Mouse (Mus musculus) heart, embryonic 14.5 days (tissue): ENCODE measurements at regions not wholly inside any gene's neighbourhood (a gene's known extent, or its start where the extent isn't known, plus 50 kb on each side); places are given as distances from the start of the nearest gene placed in this dataset.
A peak's percentile ranks its signal among the peaks of the same experiment; 100 is the strongest.

ENCODE experiments used
- ATAC-seq: fragments of 200-750 bp; cut with Nextera tagmentation; 2 replicates; pipeline ENCODE4 v1.8.0; 2017; ENCODE audit warnings: low read depth, moderate TSS enrichment; ENCODE audit not compliant: insufficient number of reproducible peaks, insufficient read depth, low FRiP score
- H3K27ac ChIP-seq, 2 experiments: fragments of 200-500 bp in 1 of 2; fragments of 300-500 bp in 1 of 2; sonication (generic) in 1 of 2; replicated peaks in 1 of 2; 2 replicates each; pipeline ENCODE4 v1.5.1; 2012 to 2014; ENCODE audit warnings: low read depth in 2 of 2, low read length in 2 of 2, control low read depth in 1 of 2, mild to moderate bottlenecking in 1 of 2, mixed read lengths in 1 of 2; ENCODE audit not compliant: control insufficient read depth in 1 of 2, insufficient read depth in 1 of 2
- H3K27me3 ChIP-seq: fragments of 300-500 bp; sonication (generic); 2 replicates; pipeline ENCODE4 v1.6.1; 2014; ENCODE audit warnings: mild to moderate bottlenecking, low read length, control low read depth; ENCODE audit not compliant: control insufficient read depth, insufficient read depth
- H3K36me3 ChIP-seq: fragments of 300-500 bp; sonication (generic); 2 replicates; pipeline ENCODE4 v1.6.1; 2014; ENCODE audit warnings: mild to moderate bottlenecking, control low read depth, low read length, mixed read lengths; ENCODE audit not compliant: control insufficient read depth, insufficient read depth
- H3K4me1 ChIP-seq, 2 experiments: fragments of 200-500 bp in 1 of 2; fragments of 300-500 bp in 1 of 2; sonication (generic) in 1 of 2; 2 replicates each; pipeline ENCODE4 v1.6.1; 2012 to 2014; ENCODE audit warnings: low read length in 2 of 2, control low read depth in 1 of 2, mixed read lengths in 1 of 2; ENCODE audit not compliant: control insufficient read depth in 2 of 2, insufficient read depth in 2 of 2
- H3K4me2 ChIP-seq: fragments of 300-500 bp; sonication (generic); 2 replicates; pipeline ENCODE4 v1.6.1; 2014; ENCODE audit warnings: mild to moderate bottlenecking, low read length
- H3K4me3 ChIP-seq, 2 experiments: fragments of 200-500 bp in 1 of 2; fragments of 300-500 bp in 1 of 2; sonication (generic) in 1 of 2; 2 replicates each; pipeline ENCODE4 v1.5.1; 2012 to 2014; ENCODE audit warnings: low read length in 2 of 2, mild to moderate bottlenecking in 2 of 2, control low read depth in 1 of 2, low read depth in 1 of 2, moderate library complexity in 1 of 2; ENCODE audit not compliant: control insufficient read depth in 1 of 2, insufficient read depth in 1 of 2
- H3K9ac ChIP-seq: fragments of 300-500 bp; sonication (generic); 2 replicates; pipeline ENCODE4 v1.6.1; 2014; ENCODE audit warnings: mild to moderate bottlenecking, low read length
- H3K9me3 ChIP-seq: fragments of 300-500 bp; sonication (generic); 2 replicates; pipeline ENCODE4 v1.6.1; 2016; ENCODE audit warnings: low read length, control low read depth; ENCODE audit not compliant: control insufficient read depth
- WGBS: fragments of 180-500 bp; shearing (Covaris S2); extraction: QIAGEN DNeasy Blood & Tissue Kit; methylation state at CpG from one replicate; pipeline ENCODE4 v1.1.7; 2014; 5-methylcytosine and 5-hydroxymethylcytosine counted together

GRCm38 (mm10) chr15:41920270-41920669 lies 1786.1 kb downstream of the 9330182O14Rik start:
- ATAC-seq = no peak

GRCm38 (mm10) chr15:41936697-41937096 lies 1802.5 kb downstream of the 9330182O14Rik start:
- H3K27ac ChIP-seq = no peak overlapping the region
- H3K27me3 ChIP-seq = no peaks in the 10 kb centered on the region
- no peak overlapping the region for H3K4me2 ChIP-seq
- no peaks in the 10 kb centered on the region for H3K36me3 ChIP-seq
- ATAC-seq = no peak
- WGBS = 52% methylated on average over 2 of the region's 2 CpGs
- no peaks in the 10 kb centered on the region for H3K4me1 ChIP-seq
- H3K9me3 ChIP-seq = peaks cover 13% of the 10 kb centered on the region
- H3K9ac ChIP-seq = no peak overlapping the region
- H3K4me3 ChIP-seq = no peak overlapping the region

More at GRCm38 (mm10) chr15:41920270-41920669, 1786.1 kb downstream of the 9330182O14Rik start:
- no peak overlapping the region for H3K4me3 ChIP-seq
- H3K4me1 ChIP-seq = peaks cover 0 to 8% of the 10 kb centered on the region in 2 experiments; a peak in 3 of 4 replicates
- no peak overlapping the region for H3K9ac ChIP-seq
- no peak overlapping the region for H3K4me2 ChIP-seq
- no peak overlapping the region for H3K27ac ChIP-seq
- no peaks in the 10 kb centered on the region for H3K9me3 ChIP-seq
- H3K27me3 ChIP-seq = no peaks in the 10 kb centered on the region
- WGBS = 78% methylated on average over 2 of the region's 2 CpGs
- no peaks in the 10 kb centered on the region for H3K36me3 ChIP-seq

GRCm38 (mm10) chr15:41945226-41945625 lies 1811.1 kb downstream of the 9330182O14Rik start:
- Histone ChIP-seq H3K4me2 (no peak overlapping the region), H3K4me1 (peaks cover 0 to 5% of the 10 kb centered on the region in 2 experiments; a peak in 1 of 4 replicates), H3K27me3 (no peaks in the 10 kb centered on the region), H3K36me3 (no peaks in the 10 kb centered on the region), H3K9ac (no peak overlapping the region), H3K27ac (no peak overlapping the region), H3K4me3 (no peak overlapping the region), H3K9me3 (no peaks in the 10 kb centered on the region)
- 78% methylated on average over 2 of the region's 2 CpGs for WGBS
- ATAC-seq = no peak

GRCm38 (mm10) chr15:41947888-41948287 lies 1813.7 kb downstream of the 9330182O14Rik start:
- H3K27ac ChIP-seq = no peak overlapping the region
- H3K4me1 ChIP-seq = peaks cover 0 to 5% of the 10 kb centered on the region in 2 experiments; a peak in 1 of 4 replicates
- H3K4me3 ChIP-seq = no peak overlapping the region
- no peak overlapping the region for H3K9ac ChIP-seq
- H3K27me3 ChIP-seq = no peaks in the 10 kb centered on the region
- H3K9me3 ChIP-seq = no peaks in the 10 kb centered on the region
- H3K4me2 ChIP-seq = no peak overlapping the region
- no peaks in the 10 kb centered on the region for H3K36me3 ChIP-seq
- ATAC-seq = no peak

- no peak for ATAC-seq
Observed at GRCm38 (mm10) chr15:41948347-41949093, 1814.4 kb downstream of the 9330182O14Rik start.

GRCm38 (mm10) chr15:41949094-41949461 lies 1814.9 kb downstream of the 9330182O14Rik start:
- H3K36me3 ChIP-seq = no peaks in the 10 kb centered on the region
- no peak overlapping the region for H3K9ac ChIP-seq
- no peak for ATAC-seq
- no peak overlapping the region for H3K4me3 ChIP-seq
- 78% methylated on average over 6 of the region's 6 CpGs for WGBS
- H3K27ac ChIP-seq = no peak overlapping the region
- H3K9me3 ChIP-seq = no peaks in the 10 kb centered on the region
- no peak overlapping the region for H3K4me2 ChIP-seq
- H3K4me1 ChIP-seq = peaks cover 0 to 5% of the 10 kb centered on the region in 2 experiments; a peak in 1 of 4 replicates
- no peaks in the 10 kb centered on the region for H3K27me3 ChIP-seq

More at GRCm38 (mm10) chr15:41948347-41949093, 1814.4 kb downstream of the 9330182O14Rik start:
- Histone ChIP-seq H3K27me3 (no peaks in the 10 kb centered on the region), H3K4me3 (no peak overlapping the region), H3K4me1 (peaks cover 0 to 5% of the 10 kb centered on the region in 2 experiments; a peak in 1 of 4 replicates), H3K9me3 (no peaks in the 10 kb centered on the region), H3K27ac (no peak overlapping the region), H3K4me2 (no peak overlapping the region), H3K36me3 (no peaks in the 10 kb centered on the region), H3K9ac (no peak overlapping the region)
- WGBS = 26% methylated on average over 4 of the region's 4 CpGs

GRCm38 (mm10) chr15:41951276-41951675 lies 1817.1 kb downstream of the 9330182O14Rik start:
- Histone ChIP-seq H3K4me3 (no peak overlapping the region), H3K9me3 (no peaks in the 10 kb centered on the region), H3K36me3 (no peaks in the 10 kb centered on the region), H3K27ac (no peak overlapping the region), H3K9ac (no peak overlapping the region), H3K27me3 (no peaks in the 10 kb centered on the region), H3K4me2 (no peak overlapping the region), H3K4me1 (peaks cover 0 to 5% of the 10 kb centered on the region in 2 experiments; a peak in 1 of 4 replicates)
- ATAC-seq = 0 out of 2 replicates have a peak, but pooled peaks have one; percentile 69
- WGBS = 41% methylated on average over 5 of the region's 5 CpGs

GRCm38 (mm10) chr15:41960597-41960996 lies 1826.4 kb downstream of the 9330182O14Rik start:
- no peaks in the 10 kb centered on the region for H3K36me3 ChIP-seq
- H3K4me2 ChIP-seq = no peak overlapping the region
- H3K4me1 ChIP-seq = no peaks in the 10 kb centered on the region
- no peaks in the 10 kb centered on the region for H3K9me3 ChIP-seq
- no peaks in the 10 kb centered on the region for H3K27me3 ChIP-seq
- no peak overlapping the region for H3K27ac ChIP-seq
- H3K4me3 ChIP-seq = no peak overlapping the region
- no peak for ATAC-seq
- no peak overlapping the region for H3K9ac ChIP-seq
